Mouse (Mus musculus) kidney, postnatal 4 days (tissue): ENCODE measurements at regions not wholly inside any gene's neighbourhood (a gene's known extent, or its start where the extent isn't known, plus 50 kb on each side); places are given as distances from the start of the nearest gene placed in this dataset.
A peak's percentile ranks its signal among the peaks of the same experiment; 100 is the strongest.

ENCODE experiments used
- DNase-seq, 2 experiments: peaks; one replicate each; pipeline ENCODE4 v3.0.0; 2021; ENCODE audit warnings: mixed read lengths in 2 of 2

DNA sequence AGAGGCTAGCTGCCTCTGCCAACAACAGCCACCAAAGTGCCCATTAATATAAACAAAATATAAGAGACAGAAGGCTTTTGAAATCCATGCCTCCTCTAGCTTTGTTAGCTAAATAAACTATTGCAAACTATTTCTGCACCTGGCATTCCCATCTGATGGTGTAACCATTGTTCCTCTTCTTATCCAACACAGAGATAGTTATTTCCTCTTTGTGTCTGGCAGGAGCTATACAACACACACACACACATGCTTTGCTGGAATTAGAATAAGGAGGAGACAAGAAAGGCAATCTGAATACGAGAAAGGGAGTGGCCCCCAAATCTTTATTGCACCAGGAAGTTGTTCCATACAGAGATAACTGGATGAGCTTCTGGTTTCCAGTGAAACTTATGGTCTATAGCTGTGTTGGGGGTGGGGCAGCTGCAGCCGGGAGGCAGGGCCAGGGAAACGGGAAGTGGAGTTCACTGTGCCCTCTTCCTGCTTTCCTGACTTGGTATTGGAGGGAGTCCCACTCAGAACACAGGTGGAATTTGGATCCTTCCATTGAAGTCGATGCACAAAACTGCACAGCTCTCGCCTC, 64.0 kb upstream of the Zdhhc17 start:
- DNase-seq, result peak; percentile 27 to 46

DNA sequence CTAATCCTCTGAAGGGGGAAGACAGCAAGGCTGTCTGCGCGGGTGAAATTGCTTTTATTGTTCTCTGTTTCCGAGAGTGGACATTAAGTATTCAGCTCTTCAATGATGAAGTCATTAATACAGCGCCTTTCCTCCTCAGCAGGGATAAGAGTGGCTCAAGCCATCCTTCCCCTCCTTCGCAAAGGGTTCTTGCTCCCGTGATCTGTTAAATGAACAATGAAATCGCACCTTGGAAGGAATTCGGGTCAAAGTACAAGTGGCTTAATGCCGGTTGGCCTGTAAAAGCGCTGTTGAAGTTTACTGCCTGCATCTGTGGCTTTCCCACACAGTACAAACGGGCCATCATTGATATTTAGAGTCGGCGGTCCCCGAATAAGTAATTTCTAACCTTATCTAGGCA, 63.3 kb upstream of the Zdhhc17 start:
- DNase-seq, result peak in 1 of 2 experiments; percentile 40

DNA sequence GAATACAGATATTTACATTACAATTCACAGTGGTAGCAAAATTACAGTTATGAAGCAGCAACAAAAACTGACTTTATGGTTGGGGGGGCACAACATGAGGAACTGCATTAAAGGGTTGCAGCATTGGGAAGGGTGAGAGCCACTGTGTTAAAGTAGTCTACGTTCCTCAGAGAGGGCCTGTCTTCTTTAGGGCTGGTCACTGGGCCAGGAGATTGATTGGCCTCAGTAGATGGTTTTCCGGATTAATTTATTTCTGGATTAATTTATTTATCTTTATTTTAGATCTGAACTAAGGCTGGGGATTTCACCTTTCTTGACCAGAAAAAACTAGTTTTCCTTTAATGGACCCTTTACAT, 62.6 kb upstream of the Zdhhc17 start:
- DNase-seq, result no peak

DNA sequence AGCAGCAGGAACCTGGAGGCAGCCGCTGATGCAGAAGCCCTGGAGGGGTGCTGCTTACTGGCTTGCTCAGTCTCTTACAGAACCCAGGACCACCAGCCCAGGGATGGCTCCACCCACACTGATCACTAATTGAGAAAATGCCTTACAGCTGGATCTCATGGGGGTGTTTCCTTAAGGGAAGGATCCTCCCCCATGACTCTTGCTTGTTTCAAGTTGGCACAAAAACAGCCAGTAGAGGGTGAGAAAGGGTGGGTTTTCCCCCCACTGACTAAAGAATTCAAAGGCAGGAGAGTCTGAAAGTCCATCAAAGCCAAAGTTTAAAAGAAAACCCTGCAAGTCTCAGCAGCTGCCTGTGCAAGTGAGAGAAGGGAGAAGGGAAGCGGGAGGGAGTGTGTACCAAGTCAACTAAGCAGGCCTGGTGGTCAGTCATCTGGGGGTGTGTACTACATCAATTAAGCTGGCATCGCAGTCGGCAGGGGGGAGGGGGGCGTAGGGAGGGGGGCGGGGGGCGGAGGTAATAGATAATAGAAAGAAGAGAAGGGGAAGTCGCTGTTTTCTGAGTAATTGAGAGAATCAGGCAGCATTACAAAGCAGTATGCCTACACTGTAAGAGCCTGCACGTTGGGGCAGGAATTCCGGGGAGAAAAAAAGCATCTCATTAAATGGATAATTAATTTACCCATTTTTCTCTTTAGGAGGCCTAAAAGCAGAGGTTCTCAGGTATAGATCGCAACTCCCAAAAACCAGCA, 62.0 kb upstream of the Zdhhc17 start:
- DNase-seq, result peak; percentile 25 to 52

DNA sequence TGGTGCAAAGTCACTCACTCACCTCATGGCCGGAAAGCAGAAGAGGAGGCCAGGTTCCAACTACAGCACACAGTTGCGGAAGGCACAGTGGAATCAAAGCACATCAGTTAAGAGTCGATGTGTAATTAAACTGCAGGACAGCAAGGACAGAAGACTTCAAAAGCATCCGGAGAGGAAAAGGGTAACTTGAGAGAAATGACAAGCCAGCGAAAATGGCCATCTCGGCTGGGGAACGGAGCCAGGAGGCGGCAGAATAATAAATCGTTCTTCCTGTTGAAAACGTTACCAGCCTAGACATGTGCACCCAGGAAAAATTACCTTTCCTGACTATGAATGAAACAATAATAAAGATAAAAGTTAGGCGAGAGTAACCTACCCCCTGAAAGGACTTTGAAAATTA, 56.2 kb upstream of the Zdhhc17 start:
- DNase-seq, result no peak

DNA sequence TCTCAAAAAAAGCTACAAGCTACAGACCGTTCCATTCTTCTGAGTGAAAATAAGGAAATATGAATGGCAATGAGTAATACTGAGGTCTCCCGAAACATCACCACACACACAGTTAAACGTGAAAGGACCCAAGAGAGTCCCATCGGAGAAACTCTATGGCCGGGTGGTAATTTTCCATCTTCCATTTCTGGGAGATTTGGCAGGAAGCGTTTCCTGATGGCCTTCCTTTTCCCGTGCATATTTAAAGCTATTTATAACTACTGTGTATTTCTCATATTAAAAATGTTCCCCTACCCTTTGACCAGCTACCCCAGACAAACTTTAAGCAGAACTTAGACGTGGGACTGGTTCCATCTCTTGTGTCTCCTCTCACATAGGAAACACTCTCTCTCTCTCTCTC, 50.7 kb upstream of the Zdhhc17 start:
- DNase-seq, result no peak
